Mouse (Mus musculus) erythroblast, embryonic 14.5 days (primary cell): ENCODE results near the gene Ldlrad3.

Experiments used
- GATA1 ChIP-seq: IDR thresholded peaks from 2 replicates; pipeline ENCODE4 v1.6.1; 2012; ENCODE audit warnings: low read length, inconsistent platforms, mixed read lengths
- TAL1 ChIP-seq: IDR thresholded peaks from 3 replicates; pipeline ENCODE4 v1.6.1; 2012; ENCODE audit warnings: low read length, inconsistent platforms, mixed read lengths

GRCm38 (mm10) chr2:102118988-102119460 lies 67.2 kb downstream of the Ldlrad3 start:
- no peak for TF ChIP-seq TAL1
- no peak for TF ChIP-seq GATA1
